Mouse (Mus musculus) liver, adult 2 months (tissue): ENCODE measurements around the gene Hpcal1. TPM values are rescaled to one million over a fixed set of nuclear protein-coding genes. Genes with fewer than 3 reads are reported as not detected.

Experiments used
- DNase-seq: peaks from one replicate; pipeline ENCODE4 v3.0.0-alpha.2; 2011; ENCODE audit warnings: low read depth, low spot score; ENCODE audit errors: extremely low read depth
- H3K27ac ChIP-seq: fragments of 200-500 bp; replicated peaks from 2 replicates; pipeline ENCODE4 v1.5.1; 2012; ENCODE audit warnings: low read depth, mild to moderate bottlenecking, control low read depth, inconsistent platforms, low read length; ENCODE audit not compliant: insufficient read depth
- H3K27me3 ChIP-seq: fragments of 200-500 bp; 2 replicates; pipeline ENCODE4 v1.6.1; 2012; ENCODE audit warnings: mild to moderate bottlenecking, moderate library complexity, low read length, inconsistent platforms; ENCODE audit not compliant: control insufficient read depth, insufficient read depth
- H3K36me3 ChIP-seq: fragments of 200-500 bp; 2 replicates; pipeline ENCODE4 v1.6.1; 2012; ENCODE audit warnings: low read length, inconsistent platforms; ENCODE audit not compliant: control insufficient read depth, insufficient read depth
- H3K4me1 ChIP-seq: fragments of 200-500 bp; 2 replicates; pipeline ENCODE4 v1.6.1; 2011; ENCODE audit warnings: low read length; ENCODE audit not compliant: control insufficient read depth, insufficient read depth
- H3K4me3 ChIP-seq: fragments of 200-500 bp; 2 replicates; pipeline ENCODE4 v1.5.1; 2011; ENCODE audit warnings: low read depth, mild to moderate bottlenecking, control low read depth, low read length, moderate library complexity; ENCODE audit not compliant: insufficient read depth
- H3K79me2 ChIP-seq: fragments of 200-500 bp; 2 replicates; pipeline ENCODE4 v1.6.1; 2012; ENCODE audit warnings: inconsistent platforms, mild to moderate bottlenecking, low read length, moderate library complexity; ENCODE audit not compliant: control insufficient read depth, insufficient read depth
- H3K9ac ChIP-seq: fragments of 200-500 bp; 2 replicates; pipeline ENCODE4 v1.6.1; 2012; ENCODE audit warnings: low read depth, mild to moderate bottlenecking, control low read depth, inconsistent platforms, low read length
- CTCF ChIP-seq: fragments of 200-500 bp; IDR thresholded peaks from 2 replicates; pipeline ENCODE4 v1.5.1; 2011; ENCODE audit warnings: low read depth, low read length, control low read depth
- POLR2A ChIP-seq: fragments of 200-500 bp; IDR thresholded peaks from 2 replicates; pipeline ENCODE4 v1.6.1; 2011; ENCODE audit warnings: low read length, control low read depth; ENCODE audit not compliant: insufficient read depth; ENCODE audit errors: extremely low read depth
- WGBS: fragments of 180-500 bp; shearing (Covaris S2); methylation state at CpG from one replicate; pipeline ENCODE4 v1.1.7; 2018; 5-methylcytosine and 5-hydroxymethylcytosine counted together
- polyA plus RNA-seq: library from polyadenylated mRNA; depleted of rRNA; stranded (reverse); fragments of >200 nt; gene quantifications from 2 replicates; pipeline ENCODE4 v1.2.3, GENCODE M21; 2012
- total RNA-seq: library from RNA; depleted of rRNA; stranded (reverse); fragments of >200 nt; gene quantifications from 2 replicates; pipeline ENCODE4 v1.2.3, GENCODE M21; 2014

The Hpcal1 gene
- total and polyA plus RNA-seq, 2 experiments = 8.5 to 23.2 TPM

DNA sequence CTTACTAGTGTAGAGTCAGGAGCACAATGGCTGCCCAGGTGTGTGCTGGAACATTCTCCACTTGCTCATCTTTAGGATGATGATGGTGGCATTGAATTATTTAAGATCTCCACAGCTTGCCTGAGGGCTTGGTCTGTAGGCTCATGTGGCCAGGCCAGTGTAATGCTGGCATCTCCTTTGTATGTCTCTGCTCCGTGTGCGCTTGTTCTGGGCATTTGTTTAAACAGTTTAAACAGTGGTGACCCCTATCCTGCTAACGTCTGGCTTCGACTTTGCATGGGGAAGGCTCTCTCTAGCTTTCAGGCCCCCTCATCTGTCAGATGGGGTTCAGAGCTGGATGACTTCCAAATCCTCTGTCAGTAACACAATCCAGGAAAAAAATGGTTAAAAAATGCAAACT lies 8.3 kb downstream of the Hpcal1 start:
- no peak overlapping the region for H3K4me3 ChIP-seq
- H3K27ac ChIP-seq = no peak overlapping the region
- H3K36me3 ChIP-seq = no peaks in the 10 kb centered on the region
- TF ChIP-seq POLR2A (no peak), CTCF (no peak)
- no peaks in the 10 kb centered on the region for H3K27me3 ChIP-seq
- H3K9ac ChIP-seq = no peak overlapping the region
- 58% methylated on average over 4 of the region's 4 CpGs for WGBS
- peaks cover 24% of the 10 kb centered on the region for H3K4me1 ChIP-seq
- no peak for DNase-seq
- H3K79me2 ChIP-seq = peaks cover 35% of the 10 kb centered on the region

DNA sequence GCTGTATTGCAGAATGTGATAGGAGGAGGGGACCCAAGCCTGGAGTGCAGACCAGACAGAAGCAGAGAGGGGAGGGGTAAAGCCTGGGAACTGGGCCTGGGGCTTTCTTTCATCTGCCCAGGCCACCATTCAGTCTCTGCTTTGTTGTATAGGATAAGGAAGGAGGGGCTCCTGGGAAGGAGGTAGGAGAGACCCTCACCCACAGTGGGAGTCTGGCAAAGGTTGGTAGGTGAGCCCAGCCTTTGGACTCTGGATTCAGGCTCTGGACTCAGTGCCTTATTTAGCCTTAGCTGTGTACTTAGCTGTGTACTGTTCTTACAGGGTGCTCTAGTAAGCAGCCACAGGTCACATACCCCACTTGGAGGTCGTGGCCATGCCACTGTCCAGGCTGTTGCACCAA lies 8.8 kb downstream of the Hpcal1 start:
- Histone ChIP-seq H3K79me2 (peaks cover 36% of the 10 kb centered on the region), H3K4me3 (no peak overlapping the region), H3K27me3 (no peaks in the 10 kb centered on the region), H3K4me1 (peaks cover 27% of the 10 kb centered on the region), H3K36me3 (no peaks in the 10 kb centered on the region), H3K9ac (no peak overlapping the region), H3K27ac (peak overlapping the region; percentile 53)
- DNase-seq = peak; percentile 64
- WGBS = 29% methylated on average over 1 of the region's 1 CpGs
- TF ChIP-seq CTCF (no peak), POLR2A (no peak)

DNA sequence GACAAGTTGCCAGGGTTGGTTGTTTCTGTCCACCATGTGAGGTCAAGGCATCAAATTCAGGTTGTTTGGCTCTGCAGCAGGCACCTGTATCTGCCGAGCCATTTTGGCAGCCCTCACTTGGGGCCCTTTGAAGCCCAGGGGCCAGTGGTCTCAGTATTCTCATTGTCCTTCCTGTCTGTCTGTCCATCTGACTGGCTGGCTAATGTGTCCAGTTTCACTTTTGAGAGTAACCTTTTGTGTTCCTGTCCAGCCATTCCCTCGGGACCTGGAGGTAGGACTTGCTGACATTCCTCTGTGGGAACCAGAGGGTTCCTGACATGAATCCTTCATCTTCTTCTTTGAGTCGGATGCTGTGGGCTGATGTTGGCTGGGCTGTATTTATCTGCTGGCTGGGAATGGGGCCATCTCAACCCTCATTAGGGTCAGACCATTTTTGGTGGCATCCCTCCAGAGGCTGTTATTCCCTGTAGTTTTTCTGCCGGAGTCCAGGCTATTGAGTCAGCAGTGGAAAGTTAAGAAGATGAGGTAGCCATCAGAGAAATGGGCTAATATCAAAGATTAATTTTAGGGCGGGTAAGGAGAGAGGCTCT lies 10.6 kb downstream of the Hpcal1 start:
- DNase-seq = no peak
- H3K27me3 ChIP-seq = no peaks in the 10 kb centered on the region
- H3K4me3 ChIP-seq = no peak overlapping the region
- TF ChIP-seq CTCF (no peak), POLR2A (no peak)
- H3K9ac ChIP-seq = no peak overlapping the region
- peaks cover 30% of the 10 kb centered on the region; the same call in 1 of the 2 replicates for H3K79me2 ChIP-seq
- H3K4me1 ChIP-seq = peaks cover 25% of the 10 kb centered on the region
- H3K27ac ChIP-seq = peak overlapping the region; percentile 8; the same call in 1 of the 2 replicates
- WGBS = 22% methylated on average over 5 of the region's 5 CpGs
- H3K36me3 ChIP-seq = no peaks in the 10 kb centered on the region

DNA sequence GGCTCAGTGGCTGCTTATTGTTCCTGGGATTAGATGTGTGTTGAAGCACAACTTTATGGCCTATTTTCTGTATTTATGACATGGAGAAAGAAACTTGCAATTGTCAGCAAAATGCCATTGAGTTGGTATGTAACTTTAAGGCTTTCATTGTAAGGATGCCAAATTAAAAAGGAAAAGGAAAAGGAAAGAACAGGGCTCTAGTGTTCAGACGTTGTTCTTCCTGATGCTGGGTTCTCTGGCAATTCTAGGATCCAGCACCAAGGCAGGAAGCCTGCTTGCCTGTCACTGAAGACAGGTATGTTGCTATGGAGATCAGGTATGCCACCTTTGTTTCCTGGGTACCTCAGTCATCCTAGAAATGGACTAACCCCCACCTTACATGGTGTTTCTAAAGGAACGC lies 11.1 kb downstream of the Hpcal1 start:
- 8% methylated on average over 2 of the region's 2 CpGs for WGBS
- Histone ChIP-seq H3K4me3 (no peak overlapping the region), H3K4me1 (peaks cover 25% of the 10 kb centered on the region)

DNA sequence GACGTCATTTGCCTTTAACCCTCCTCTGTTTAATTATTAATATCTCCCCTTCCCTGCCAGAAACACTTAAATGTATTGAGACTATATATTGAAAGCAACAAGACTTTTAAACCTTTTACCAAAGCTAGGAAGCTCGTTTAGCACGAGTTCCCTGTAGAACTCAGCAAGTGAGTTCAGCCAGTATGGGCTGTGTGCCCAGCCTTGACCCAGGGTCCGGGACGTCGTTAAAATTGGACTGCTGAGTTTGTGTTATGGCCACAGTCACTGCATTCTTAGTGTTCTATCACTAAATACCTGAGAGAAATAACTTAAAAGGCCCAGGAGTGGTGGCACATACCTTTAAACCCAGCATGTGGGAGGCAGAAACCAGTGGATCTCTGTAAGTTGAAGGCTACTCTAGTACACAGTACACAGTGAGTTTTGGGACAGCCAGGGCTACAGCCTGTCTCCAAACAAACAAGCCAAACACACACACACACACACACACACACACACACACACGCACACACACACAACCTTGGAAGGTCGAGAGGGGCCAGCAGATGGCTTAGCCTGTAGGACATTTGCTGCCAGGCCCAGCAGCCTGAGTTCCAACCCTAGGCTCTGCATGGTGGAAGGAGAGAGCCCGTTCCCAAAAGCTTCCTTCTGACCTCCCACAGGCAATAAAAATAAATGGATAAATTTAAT lies 11.7 kb downstream of the Hpcal1 start:
- 8% methylated on average over 9 of the region's 9 CpGs for WGBS
- DNase-seq = peak; percentile 50
- peak overlapping the region; percentile 2 for H3K27ac ChIP-seq
- no peaks in the 10 kb centered on the region for H3K36me3 ChIP-seq
- H3K79me2 ChIP-seq = peaks cover 30% of the 10 kb centered on the region; the same call in 1 of the 2 replicates
- no peaks in the 10 kb centered on the region for H3K27me3 ChIP-seq
- H3K9ac ChIP-seq = no peak overlapping the region
- TF ChIP-seq POLR2A = no peak
- no peak for TF ChIP-seq CTCF
- H3K4me3 ChIP-seq = no peak overlapping the region
- peaks cover 28% of the 10 kb centered on the region for H3K4me1 ChIP-seq

More for the DNA sequence above, 11.1 kb downstream of the Hpcal1 start:
- H3K79me2 ChIP-seq = peaks cover 27% of the 10 kb centered on the region; the same call in 1 of the 2 replicates
- no peak for DNase-seq
- no peaks in the 10 kb centered on the region for H3K27me3 ChIP-seq
- peak overlapping the region; percentile 8; the same call in 1 of the 2 replicates for H3K27ac ChIP-seq
- H3K36me3 ChIP-seq = no peaks in the 10 kb centered on the region
- no peak overlapping the region for H3K9ac ChIP-seq
- no peak for TF ChIP-seq CTCF
- TF ChIP-seq POLR2A = no peak

DNA sequence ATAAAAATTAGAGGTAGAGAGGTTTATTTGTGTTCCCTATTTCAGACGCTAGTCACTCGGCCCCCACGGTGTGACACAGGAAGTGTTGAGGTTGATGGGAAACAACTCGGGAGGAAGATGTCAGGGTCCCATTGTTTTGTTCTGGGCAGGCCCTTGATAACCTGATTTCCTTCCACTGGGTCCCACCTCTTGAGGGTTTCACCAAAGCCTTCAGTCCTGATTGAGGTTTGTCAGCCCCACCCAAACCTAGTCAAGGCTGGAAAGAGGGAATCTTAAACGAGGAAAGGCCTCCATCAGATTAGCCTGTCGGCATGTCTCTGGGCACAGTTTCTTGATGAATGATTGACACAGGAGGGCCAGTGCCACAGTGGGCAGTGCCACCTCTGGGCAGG lies 12.3 kb downstream of the Hpcal1 start:
- DNase-seq = no peak
- peaks cover 29% of the 10 kb centered on the region; the same call in 1 of the 2 replicates for H3K79me2 ChIP-seq
- H3K27me3 ChIP-seq = no peaks in the 10 kb centered on the region
- peak overlapping the region; percentile 20; the same call in 1 of the 2 replicates for H3K27ac ChIP-seq
- 82% methylated on average over 6 of the region's 6 CpGs for WGBS
- TF ChIP-seq CTCF (no peak), POLR2A (no peak)
- H3K36me3 ChIP-seq = no peaks in the 10 kb centered on the region
- no peak overlapping the region for H3K4me3 ChIP-seq
- H3K4me1 ChIP-seq = peaks cover 29% of the 10 kb centered on the region
- H3K9ac ChIP-seq = no peak overlapping the region
